Mouse (Mus musculus) ovary, adult 18-20 months (tissue): ENCODE data around the gene Mrpl47.
"Not testable (repeated sequence)": the region's sequence is repeated elsewhere in the genome, so short reads cannot be mapped to it uniquely, and the experiment has no call there.

ENCODE experiments used
- DNase-seq: peaks from one replicate; pipeline ENCODE4 v3.0.0; 2022; ENCODE audit warnings: low spot score, mixed read lengths

The Mrpl47 gene

GRCm38 (mm10) chr3:32708052-32708367 lies 29.4 kb downstream of the Mrpl47 start:
- DNase-seq, result no peak

- DNase-seq, result not testable (repeated sequence)
These were observed 31.6 kb downstream of the Mrpl47 start, which contains the start of gene Actl6a for GRCm38 (mm10) chr3:32705647-32706348. Actl6a (plus strand) TSS chr3:32706298.

GRCm38 (mm10) chr3:32704632-32705031 lies 32.8 kb downstream of the Mrpl47 start:
- not testable (repeated sequence) for DNase-seq

- DNase-seq, result not testable (repeated sequence)
These were observed 33.4 kb downstream of the Mrpl47 start for GRCm38 (mm10) chr3:32704021-32704420.

GRCm38 (mm10) chr3:32698228-32698863 lies 39.1 kb downstream of the Mrpl47 start:
- DNase-seq, result peak; percentile 62

GRCm38 (mm10) chr3:32695583-32695980 lies 41.8 kb downstream of the Mrpl47 start:
- DNase-seq, result no peak

GRCm38 (mm10) chr3:32694737-32695582 lies 42.4 kb downstream of the Mrpl47 start:
- DNase-seq, result no peak

GRCm38 (mm10) chr3:32694211-32694610 lies 43.2 kb downstream of the Mrpl47 start:
- no peak for DNase-seq

GRCm38 (mm10) chr3:32691841-32692240 lies 45.6 kb downstream of the Mrpl47 start:
- no peak for DNase-seq

- no peak for DNase-seq
These were observed 46.5 kb downstream of the Mrpl47 start for GRCm38 (mm10) chr3:32690901-32691300.

GRCm38 (mm10) chr3:32690008-32690407 lies 47.4 kb downstream of the Mrpl47 start:
- no peak for DNase-seq

GRCm38 (mm10) chr3:32689567-32689999 lies 47.8 kb downstream of the Mrpl47 start:
- no peak for DNase-seq

GRCm38 (mm10) chr3:32687156-32687555 lies 50.2 kb downstream of the Mrpl47 start:
- no peak for DNase-seq

GRCm38 (mm10) chr3:32686537-32686936 lies 50.9 kb downstream of the Mrpl47 start:
- DNase-seq, result no peak

- DNase-seq, result no peak
These were observed 52.8 kb downstream of the Mrpl47 start for GRCm38 (mm10) chr3:32684631-32685030.

- DNase-seq, result no peak
These were observed 54.4 kb downstream of the Mrpl47 start for GRCm38 (mm10) chr3:32682910-32683531.

GRCm38 (mm10) chr3:32676393-32676792 lies 61.0 kb downstream of the Mrpl47 start:
- DNase-seq, result no peak
